In the genomic region with DNA sequence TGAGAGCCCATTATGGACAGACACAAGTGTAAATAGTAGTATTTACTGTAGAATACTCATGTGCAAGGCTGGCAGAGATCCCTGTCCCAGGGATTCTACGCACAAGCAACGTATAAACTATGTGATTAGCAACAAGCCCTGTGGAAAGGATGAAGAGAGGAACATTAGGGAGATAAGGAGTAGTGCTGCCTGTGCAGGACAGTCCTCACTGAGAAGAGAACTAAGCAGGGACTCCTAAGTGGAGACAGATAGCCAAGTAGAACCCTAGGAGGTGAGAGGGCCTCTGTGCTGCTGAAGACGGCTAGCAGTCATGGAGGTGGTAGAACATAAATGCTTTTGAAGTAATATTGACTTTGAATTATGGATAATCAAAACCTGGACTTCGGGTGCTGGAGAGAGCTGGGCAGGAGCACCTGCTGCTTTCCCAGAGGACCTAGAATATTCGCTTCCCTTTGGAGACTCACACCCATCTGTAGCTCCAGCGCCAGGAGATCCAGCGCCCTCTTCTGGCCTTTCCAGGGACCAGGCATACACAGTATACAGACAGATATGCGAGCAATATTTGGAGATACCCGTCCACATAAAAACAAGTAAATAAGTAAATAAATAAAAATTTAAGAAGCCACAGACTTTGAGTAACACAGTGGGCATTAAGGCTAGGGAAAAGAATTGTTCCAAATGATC, we compare ENCODE assay signal across 9 mouse cellular contexts. TPM values are rescaled to one million over a fixed set of nuclear protein-coding genes. Genes with fewer than 3 reads are reported as not detected.
A peak's percentile ranks its signal among the peaks of the same experiment; 100 is the strongest.
DNase-seq lines count a peak whose midpoint lies in the region; ATAC-seq and TF ChIP-seq lines count a peak whose summit lies in the region.
"Had no signal": no experiment of that assay in that cellular context is flagged by ENCODE, and none has a peak within 500 bp of the region (broad histone marks: within the 10 kb centered on the region; RNA-seq: fewer than 3 reads in every experiment).

No protein-coding gene starts in this region.

- intact Hi-C loops in left cerebral cortex, adult 2 months (cut with DNase I), result loop anchor here (5.0 to 10.0 kb wide), 3 partner anchors 1050 to 1272 kb away; no protein-coding TSS in a partner anchor

- no peaks in the 10 kb centered on the region for H3K27me3 ChIP-seq in E14TG2a.4 (ENCODE audit: insufficient read depth, low read length)
- H3K27me3 ChIP-seq in intestine, embryonic 16.5 days (replicated peaks; ENCODE audit: control insufficient read depth, insufficient read depth, low read length), result no peaks in the 10 kb centered on the region
- H3K27me3 ChIP-seq: limb, embryonic 13.5 days had no signal

- WGBS in intestine, embryonic 16.5 days, result 61% methylated on average over 9 of the region's 9 CpGs

- H3K9ac ChIP-seq in intestine, embryonic 16.5 days (ENCODE audit: low read depth, low read length), result no peak overlapping the region
- H3K9ac ChIP-seq: limb, embryonic 13.5 days had no signal

- peak; percentile 21 for DNase-seq in adrenal gland, postnatal 14 days
- no peak for DNase-seq in adrenal gland, adult 2 months
- no peak for DNase-seq in left cerebral cortex, adult 2 months (ENCODE audit: extremely low spot score in 1 of 2, low spot score in 2 of 2)
- DNase-seq in left cerebral cortex, adult 9 months (ENCODE audit: low spot score in 2 of 2), result no peak
- no peak for DNase-seq in frontal cortex, postnatal 36 days (ENCODE audit: low spot score in 2 of 2)
- no peak for DNase-seq in urinary bladder, postnatal 36 days (ENCODE audit: low spot score in 2 of 2)

- TF ChIP-seq CTCF in left cerebral cortex, adult 2 months (IDR thresholded peaks at IDR 0.05), result peak; percentile 54
- TF ChIP-seq CTCF in E14TG2a.4 (conservative IDR thresholded peaks at IDR 0.05; ENCODE audit: low read length), result peak; percentile 79

- no peak overlapping the region for H3K4me3 ChIP-seq in left cerebral cortex, adult 2 months
- no peak overlapping the region for H3K4me3 ChIP-seq in E14TG2a.4 (replicated peaks; ENCODE audit: low read length)
- H3K4me3 ChIP-seq in intestine, embryonic 16.5 days (ENCODE audit: low read length), result no peak overlapping the region
- H3K4me3 ChIP-seq: limb, embryonic 13.5 days had no signal

- no peak overlapping the region for H3K4me2 ChIP-seq in intestine, embryonic 16.5 days (ENCODE audit: low read depth, low read length)
- H3K4me2 ChIP-seq: limb, embryonic 13.5 days had no signal

- no peaks in the 10 kb centered on the region for H3K9me3 ChIP-seq in E14TG2a.4 (ENCODE audit: low read length)
- no peaks in the 10 kb centered on the region for H3K9me3 ChIP-seq in intestine, embryonic 16.5 days (ENCODE audit: control insufficient read depth, low read length)
- H3K9me3 ChIP-seq: limb, embryonic 13.5 days had no signal

- no peak overlapping the region for H3K27ac ChIP-seq in left cerebral cortex, adult 2 months
- no peak overlapping the region for H3K27ac ChIP-seq in intestine, embryonic 16.5 days (ENCODE audit: low read length)
- H3K27ac ChIP-seq: limb, embryonic 13.5 days had no signal

- no peaks in the 10 kb centered on the region for H3K4me1 ChIP-seq in E14TG2a.4 (replicated peaks; ENCODE audit: low read depth, low read length)
- H3K4me1 ChIP-seq in intestine, embryonic 16.5 days (ENCODE audit: control insufficient read depth, insufficient read depth, low read length), result no peaks in the 10 kb centered on the region
- H3K4me1 ChIP-seq: limb, embryonic 13.5 days had no signal

- ATAC-seq in intestine, embryonic 16.5 days, result 0 out of 2 replicates have a peak, but pooled peaks have one; percentile 59

- H3K36me3 ChIP-seq in E14TG2a.4 (ENCODE audit: insufficient read depth, low read length), result no peaks in the 10 kb centered on the region
- no peaks in the 10 kb centered on the region for H3K36me3 ChIP-seq in intestine, embryonic 16.5 days (ENCODE audit: control insufficient read depth, insufficient read depth, low read length)

RNA-seq across cellular contexts. Expression of a gene that starts 50.3 kb away (rescaled TPM):
- total RNA-seq in adrenal gland, postnatal 14 days (2021), result 83.9 and 87.5 TPM in 2 replicates
- 100 to 1,000 TPM in 1 of 2 experiments, 10 to 100 TPM in 1; 90.9 to 111 TPM for total RNA-seq in adrenal gland, adult 2 months (2021)
- 89.9 and 112 TPM in 2 replicates for polyA plus RNA-seq in adrenal gland, adult 2 months (2012; rRNA removed)
- 100 to 1,000 TPM; 301 to 346 TPM for total RNA-seq in left cerebral cortex, adult 2 months (2021)
- 19.1 and 21.6 TPM in 2 replicates for polyA plus RNA-seq in intestine, embryonic 16.5 days (2015; fragmentation: Nextera tagmentation; extraction: Ambion mirVana)
